Mouse (Mus musculus) monocyte, adult 2 months (primary cell): ENCODE results near the gene Bbs10.

Experiments
- DNase-seq, 2 experiments: peaks; one replicate each; pipeline ENCODE4 v3.0.0; 2022; ENCODE audit warnings: low spot score in 2 of 2, low read depth in 1 of 2

Gene Bbs10

DNA sequence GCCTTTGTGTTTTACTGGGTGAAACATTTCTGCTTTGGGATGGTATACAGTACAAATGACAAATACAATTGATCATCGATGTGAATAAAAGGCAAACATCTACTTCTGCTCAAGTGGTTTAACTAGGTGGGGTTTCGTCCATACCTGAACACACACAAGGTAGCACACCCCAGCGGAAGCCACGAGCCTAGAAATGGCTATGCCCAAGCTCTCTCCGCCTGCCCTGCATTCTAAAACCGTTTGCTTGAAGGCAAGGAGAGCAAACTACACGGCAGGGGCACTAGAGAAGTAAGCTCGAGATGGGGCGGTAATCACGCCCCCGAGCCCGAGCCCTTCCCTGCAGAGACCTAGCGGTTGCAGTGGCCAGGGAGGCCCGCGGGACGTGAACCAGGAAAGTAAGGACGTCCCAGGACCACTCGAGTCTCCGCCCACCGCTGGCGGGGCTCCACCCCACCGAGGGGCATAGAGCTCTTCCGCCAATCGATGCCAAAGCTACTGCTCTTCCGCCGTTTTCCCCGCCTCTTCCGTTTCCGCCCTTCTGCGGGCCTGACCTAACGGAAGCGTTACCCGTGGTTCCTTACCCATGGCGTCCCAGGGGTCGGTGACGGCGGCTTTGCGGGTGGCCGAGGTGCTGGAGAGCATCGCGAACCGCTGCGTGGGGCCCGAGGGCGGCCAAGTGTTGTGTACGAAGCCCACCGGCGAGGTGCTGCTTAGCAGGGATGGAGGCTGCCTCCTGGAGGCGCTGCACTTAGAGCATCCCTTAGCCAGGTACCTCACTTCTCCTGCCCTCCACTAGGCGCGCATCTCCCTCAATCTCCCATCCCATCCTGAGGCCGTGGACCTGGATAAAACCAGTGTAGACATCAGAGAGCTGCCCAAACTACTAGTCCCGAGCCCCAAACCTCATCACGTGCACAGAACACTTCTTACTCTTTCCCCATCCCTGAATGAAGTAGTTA, at the start of gene Bbs10:
Bbs10 (plus strand) TSS at position 540 of the 959 bp plus-strand sequence.
- peak; percentile 73 to 81 for DNase-seq

DNA sequence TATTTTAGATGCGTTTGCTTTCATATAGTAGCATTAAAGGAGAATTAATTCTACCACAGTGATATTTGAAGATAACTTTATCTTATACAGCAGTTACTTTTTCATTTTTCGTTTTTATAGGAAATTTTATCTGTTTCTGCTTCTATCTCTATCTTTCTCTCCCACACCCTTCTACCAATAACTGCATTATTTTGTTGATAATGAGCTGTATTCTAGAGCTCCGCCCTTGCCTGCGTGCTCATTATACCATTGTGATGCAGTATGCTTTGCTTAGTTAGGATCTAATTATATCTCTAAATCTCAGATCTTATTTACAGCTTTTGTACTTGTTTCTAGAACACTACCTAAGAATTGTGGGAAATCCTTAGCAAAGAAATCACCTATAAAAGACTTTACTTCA, 48.3 kb upstream of the Bbs10 start:
- no peak for DNase-seq

DNA sequence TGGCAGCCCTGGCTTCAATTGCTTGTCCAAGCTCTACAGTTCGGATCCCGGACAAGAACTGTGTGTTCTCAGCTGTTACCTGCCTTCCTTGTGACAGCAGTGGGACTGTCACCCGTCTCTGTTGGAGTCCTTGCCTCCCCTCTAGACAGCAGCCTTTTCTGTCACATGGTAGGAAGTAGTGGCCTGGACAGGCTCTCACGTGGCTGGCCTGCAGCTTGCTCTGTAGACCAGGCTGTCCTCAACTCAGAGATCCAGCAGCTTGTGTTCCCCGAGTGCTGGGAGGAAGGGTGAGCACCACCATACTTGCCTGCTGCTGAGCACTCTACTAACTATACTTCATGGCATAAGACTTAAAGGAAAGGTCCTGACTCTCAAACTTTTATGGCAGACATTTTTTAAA, 46.8 kb upstream of the Bbs10 start:
- DNase-seq, result no peak

DNA sequence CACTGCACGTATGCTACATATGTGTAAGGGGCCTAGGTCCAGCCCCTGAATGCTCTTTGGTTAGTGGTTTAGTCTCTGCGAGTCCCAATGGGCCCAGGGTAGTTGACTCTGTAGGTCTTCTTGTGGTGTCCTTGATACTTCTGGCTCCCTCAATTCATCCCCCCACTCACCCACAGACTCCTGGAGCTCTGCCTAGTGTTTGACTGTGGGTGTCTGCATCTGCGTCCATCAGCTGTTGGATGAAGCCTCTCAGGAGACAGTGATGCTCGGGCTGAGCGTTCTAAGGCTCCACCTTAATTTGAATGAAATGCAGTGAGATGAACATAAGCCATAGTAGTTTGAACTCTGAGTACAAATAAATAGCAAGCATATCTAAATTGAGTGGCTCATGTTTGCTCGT, 43.3 kb upstream of the Bbs10 start:
- DNase-seq, result no peak

DNA sequence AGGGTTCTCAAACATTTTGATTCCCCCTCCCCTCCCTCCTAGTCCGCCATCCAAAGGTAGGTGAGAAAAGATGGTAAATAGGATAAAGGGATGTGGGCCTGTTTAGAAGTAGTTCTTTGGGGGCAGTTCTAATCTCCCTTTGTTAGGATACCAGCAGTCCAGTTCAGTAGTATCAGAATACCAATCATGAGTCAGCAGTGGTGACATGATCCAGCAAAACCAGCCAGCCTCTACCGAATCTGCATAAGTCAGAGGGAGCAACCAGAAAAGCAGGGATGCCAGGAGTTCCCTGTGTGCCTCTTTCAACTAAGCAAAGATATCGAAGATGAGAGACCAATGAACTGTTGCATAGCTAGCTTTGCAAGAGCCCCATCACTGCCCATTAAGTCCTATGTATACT, 42.3 kb upstream of the Bbs10 start:
- no peak for DNase-seq

DNA sequence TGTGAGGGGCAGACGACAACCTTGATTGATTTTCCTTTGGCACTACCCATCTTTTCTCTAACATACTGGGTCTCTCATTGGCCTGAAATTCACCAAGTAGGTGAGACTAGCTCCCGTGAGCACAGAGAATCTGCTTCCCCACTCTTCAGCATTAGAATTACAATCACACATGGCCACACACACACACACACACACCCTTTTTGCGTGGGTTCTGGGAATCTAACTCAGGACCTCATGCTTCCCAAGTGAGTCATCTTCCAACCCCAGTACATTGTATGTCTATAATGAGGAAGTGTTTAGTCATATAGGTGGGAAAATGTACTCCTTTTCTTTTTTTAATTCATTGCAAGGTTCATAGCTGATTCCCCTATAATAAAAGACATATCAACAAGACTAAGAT, 41.1 kb upstream of the Bbs10 start:
- no peak for DNase-seq

DNA sequence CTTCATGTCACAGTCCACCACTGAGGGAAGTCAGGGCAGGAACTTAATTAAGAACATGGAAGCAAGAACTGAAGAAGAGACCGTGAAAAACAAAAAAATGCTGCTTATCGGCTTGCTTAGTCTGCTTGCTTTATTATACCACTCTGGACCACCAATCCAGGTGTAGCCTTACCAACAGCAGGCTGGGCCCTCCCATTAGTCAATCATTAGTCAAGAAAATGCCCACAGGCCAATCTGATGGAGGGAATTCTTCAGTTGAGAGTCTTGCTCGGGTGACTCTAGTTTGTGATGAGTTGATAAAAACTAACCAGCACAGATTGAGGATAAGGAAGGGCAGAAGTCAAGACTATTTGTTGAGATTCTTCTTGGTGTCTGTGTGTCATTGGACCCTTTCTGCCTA, 40.2 kb upstream of the Bbs10 start:
- DNase-seq, result no peak

DNA sequence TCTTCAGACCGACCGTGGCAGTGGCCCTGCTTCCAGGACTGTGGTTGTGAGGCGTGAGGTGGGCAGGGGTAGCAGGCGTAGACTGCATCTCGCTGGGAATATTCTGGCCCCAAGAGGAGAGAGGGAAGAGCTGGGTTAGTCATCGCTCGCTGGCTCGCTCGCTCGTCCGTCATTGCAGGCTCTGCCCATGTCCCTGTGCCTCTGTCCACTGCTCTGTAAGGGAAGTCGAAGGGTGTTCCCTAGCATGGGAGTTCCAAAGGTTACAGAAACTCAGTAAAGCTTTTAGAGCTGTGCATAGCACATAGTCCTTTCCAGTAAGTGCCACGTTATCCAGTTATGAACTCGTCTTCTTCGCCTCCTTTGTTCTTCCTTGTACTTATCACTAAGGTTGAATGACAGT, 26.8 kb upstream of the Bbs10 start:
- DNase-seq, result no peak

DNA sequence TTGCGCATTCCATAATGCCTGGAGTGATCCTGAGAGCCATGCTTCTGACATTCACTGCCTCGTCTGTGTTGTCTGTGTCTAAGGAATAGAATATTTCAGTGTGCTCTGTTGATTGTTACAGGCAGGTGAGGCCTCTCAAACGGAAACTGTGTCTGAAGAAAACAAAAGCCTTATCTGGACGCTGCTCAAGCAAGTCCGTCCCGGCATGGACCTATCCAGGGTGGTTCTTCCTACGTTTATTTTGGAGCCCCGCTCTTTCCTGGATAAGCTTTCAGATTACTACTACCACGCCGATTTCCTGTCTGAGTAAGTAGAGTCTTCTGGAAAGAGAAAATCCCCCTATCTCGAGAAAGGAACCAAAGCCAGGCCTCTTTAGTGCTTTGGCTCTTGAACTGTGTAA, 25.6 kb upstream of the Bbs10 start:
- DNase-seq, result no peak

DNA sequence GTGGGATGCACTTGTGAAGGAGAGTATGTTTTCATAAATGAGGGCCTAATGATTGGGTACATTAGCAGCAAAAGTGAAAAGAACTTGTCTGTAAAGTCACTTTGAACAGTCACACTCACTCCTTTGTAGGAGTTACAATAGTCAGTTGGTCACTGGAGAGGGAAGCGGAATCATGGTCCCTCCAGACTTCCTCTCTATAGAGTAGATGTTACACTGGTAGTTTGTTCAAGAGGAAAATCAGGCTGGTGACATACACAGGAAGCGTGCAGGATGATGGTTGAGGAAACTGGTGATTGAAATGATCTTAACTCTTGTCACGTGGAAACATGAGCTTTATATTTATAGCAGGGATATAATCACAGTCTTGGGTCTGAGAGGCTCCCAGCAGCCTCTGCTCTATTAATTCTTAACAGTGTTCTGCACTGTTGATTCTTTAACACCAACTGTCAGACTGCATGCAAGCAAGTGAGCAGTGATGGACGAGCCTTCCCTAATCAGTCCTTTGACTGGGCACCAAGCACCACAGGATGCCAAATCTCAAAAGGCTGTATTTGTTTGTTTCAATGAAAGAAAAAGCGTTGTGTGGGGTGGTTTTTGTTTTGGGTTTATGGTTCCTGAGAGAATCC, 24.9 kb upstream of the Bbs10 start:
- DNase-seq, result no peak

DNA sequence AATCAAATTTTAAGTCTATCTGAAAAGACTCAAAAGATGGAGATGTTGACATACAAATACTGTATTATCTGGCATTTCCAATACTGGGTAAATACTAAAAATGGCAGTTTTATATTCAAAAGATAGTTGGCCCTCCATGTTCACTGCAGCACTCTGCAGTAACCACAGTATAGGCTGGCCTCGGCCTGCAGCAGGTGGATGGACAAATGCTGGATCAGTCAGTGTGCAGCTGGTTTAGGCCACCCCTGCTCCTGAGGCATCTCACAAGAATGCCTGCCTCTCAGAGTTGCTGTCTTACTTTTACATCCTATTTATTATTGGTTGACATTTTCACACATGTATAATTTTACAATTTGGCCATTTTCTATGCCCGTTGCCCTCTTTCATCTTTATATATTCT, 22.7 kb upstream of the Bbs10 start:
- no peak for DNase-seq

DNA sequence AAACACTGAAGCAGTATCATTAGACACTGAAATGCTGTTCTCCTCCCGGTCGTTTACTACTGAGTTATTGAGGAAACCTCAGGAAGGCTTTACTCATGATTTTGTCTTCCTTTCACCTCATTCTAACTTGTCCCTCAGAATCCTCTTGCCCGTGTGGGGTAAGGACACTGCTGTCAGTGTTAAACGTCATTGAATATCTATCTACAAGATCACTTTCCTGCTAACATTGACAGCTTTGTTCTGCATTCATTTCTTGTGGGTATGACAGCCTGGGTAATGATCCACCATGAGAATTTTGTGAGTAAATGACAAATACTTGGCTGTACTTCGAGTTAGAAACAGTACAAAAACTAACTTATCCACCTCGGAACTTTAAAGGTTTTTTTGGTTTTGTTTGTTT, 848 bp upstream of the Bbs10 start:
- no peak for DNase-seq

DNA sequence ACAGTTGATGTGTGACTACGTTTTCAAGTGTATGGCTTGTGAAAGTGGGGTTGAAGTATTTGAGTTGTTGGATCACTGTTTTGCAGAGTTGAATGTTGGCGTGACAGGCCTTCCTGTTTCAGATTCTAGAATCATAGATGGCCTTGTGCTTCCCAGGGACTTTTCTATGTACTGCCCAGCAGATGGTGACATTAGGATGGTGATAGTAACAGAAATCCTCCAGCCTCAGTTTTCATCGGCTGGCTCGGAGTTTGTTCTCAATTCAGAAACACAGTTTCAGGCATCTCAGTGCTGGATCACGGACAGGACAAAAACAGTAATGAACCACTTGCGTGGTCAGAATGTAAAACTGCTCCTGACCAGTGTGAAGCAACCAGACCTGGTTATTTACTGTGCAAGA, 1.1 kb downstream of the Bbs10 start:
- DNase-seq, result no peak

DNA sequence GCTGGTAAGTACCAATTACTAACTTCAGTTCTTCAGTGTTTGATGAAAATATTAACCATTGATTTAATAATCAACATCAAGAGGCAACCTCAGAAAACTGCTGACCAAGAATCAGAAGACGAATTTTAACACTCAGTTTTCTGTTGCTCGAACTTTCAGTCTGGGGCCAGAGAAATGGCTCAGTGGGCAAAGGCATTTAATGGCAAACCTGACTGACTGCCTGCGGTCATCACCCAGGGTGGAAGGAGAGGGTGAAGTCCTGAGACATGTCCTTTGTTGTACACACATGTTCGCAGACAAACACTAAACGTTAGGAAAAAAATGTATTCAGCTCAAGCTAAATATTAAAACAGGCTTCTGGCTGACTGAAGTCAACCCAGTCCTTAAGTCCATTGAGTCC, 2.6 kb downstream of the Bbs10 start:
- DNase-seq, result no peak

DNA sequence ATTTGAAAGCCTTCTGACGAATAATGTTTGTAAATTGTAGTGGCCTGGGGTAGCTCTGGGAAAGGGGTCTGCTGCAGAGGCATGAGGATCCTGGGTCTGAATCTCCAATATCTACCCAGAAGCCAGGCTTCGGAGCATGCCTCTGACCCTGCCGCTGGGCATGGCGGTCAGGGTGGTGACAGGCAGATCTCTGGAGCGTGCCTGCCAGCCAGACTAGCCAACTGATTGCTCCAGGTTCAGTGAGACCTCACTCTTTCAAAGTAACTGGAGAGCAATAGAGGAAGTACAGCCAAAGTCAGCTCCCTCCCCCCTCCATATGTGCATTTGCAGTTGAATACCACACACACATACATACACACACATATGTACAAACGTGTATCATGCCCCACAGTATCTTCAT, 4.0 kb downstream of the Bbs10 start:
- no peak for DNase-seq

DNA sequence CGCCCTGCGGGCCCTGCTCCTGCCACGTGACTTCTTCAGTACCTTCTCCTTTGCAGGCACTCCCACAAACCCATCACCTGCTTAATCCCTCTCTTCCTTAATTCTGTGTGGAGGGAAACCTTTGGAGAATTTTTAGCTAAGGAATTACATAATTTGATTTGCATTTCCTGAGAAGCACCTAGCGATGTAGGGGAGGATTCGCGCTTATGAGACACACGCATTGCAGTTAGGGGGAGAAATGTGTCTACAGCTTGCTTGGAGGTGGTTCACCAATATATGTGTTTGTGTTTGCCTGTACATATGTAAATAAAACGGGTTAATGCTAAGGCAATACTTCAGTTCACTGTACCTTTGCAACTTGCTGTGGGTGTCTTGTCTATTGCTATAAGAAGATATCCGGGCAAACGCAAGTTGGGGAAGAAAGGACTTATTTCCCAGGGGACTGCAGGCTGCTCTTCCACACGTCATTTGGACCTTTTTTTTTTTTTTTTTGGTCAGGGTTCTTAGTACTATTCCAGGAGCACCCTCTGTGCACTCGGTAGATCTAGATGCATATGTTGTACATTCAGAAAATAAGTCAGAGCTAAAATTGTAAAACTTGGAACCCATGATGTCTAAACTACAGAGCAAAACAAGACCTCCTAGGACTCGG, 10.5 kb downstream of the Bbs10 start:
- no peak for DNase-seq

DNA sequence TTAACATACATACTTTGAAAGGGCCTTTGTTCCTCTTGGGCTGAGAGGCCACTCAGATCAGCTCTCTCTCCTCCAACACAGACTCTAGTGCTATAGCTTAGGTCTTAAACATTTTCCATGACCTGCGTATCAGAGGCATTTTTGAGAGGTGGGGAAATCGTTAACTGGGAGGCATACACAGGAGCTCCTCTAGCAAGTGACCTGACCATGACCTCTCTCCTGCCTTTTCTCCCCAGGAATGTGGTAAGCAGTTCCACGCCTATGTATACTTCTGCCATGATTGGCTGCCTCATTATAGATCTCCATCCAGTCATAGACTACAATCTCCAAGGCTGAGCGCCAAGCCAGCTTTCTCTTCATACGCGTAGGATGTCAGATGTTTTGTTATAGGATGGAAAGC, 14.8 kb downstream of the Bbs10 start:
- no peak for DNase-seq

DNA sequence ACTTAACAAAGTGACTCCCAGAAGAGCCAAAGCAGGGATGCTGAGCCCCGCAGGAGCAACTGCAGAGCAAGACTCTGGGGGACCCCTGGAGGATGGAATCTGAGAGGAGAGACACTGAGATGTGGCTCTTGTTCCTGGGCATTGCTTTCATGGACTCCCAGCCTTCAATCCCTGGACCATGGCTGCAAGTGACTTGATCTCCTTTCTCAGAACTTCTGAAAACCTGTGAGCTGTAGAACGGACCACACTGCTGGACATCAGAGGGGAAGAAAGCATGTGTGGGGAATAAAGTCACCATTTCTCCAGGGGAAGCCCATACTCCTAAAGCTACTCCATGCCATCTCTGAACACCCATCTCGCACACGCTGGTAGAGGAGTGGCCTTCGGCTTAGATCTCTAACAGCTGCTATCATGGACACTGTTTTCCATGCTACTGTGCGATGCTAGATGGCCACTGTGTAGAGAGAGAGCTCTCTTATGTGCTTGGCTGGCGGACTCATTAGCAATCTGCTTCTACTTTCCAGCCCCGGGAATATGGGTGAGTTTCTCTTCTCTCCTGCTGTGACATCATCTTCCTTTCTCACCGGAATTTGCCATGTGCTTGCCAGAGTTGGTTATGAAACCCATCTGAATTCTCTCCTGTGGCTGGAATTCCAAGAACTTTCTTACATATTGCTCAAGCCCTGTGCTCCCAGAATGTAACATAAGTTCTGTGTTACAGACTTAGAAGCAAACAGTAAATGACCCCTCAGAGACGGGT, 16.3 kb downstream of the Bbs10 start:
- DNase-seq, result no peak

DNA sequence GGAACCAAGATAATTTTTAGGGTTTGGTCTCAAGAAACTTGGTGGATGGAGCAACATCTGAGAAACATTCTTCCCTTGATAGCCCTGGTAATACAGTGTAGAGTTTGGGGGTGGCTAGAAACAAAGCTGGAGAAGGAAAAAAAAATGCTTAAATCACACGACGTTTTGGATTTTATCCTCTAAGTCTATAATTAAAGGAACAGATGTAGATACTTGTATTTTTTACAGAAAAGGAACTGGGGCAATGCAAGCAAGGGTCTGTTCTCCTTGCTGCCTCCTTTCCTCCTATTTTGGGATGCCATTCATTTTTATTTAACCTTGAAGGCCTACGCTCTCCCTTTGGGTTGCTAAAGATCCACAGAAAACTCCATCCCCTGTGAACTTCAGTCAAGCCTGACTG, 17.5 kb downstream of the Bbs10 start:
- DNase-seq, result no peak

DNA sequence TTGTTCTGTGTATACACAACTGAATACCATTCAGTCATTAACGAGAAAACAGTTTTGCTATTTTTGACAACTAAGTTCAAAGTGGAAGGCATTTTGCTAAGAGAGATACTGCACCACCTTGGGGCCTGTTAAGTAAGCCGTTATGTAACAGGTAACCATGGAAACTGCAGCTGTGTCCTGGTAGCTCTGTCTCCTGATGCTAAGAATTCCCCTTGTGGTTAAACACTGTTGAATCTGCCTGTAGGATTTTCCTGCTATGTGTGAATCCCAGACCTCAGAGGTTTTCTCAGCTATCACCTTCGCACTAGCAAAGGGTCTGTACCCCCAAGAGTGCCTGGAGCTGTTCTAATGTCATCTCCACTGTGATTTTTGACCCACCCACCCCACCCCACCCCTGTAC, 19.5 kb downstream of the Bbs10 start:
- no peak for DNase-seq

DNA sequence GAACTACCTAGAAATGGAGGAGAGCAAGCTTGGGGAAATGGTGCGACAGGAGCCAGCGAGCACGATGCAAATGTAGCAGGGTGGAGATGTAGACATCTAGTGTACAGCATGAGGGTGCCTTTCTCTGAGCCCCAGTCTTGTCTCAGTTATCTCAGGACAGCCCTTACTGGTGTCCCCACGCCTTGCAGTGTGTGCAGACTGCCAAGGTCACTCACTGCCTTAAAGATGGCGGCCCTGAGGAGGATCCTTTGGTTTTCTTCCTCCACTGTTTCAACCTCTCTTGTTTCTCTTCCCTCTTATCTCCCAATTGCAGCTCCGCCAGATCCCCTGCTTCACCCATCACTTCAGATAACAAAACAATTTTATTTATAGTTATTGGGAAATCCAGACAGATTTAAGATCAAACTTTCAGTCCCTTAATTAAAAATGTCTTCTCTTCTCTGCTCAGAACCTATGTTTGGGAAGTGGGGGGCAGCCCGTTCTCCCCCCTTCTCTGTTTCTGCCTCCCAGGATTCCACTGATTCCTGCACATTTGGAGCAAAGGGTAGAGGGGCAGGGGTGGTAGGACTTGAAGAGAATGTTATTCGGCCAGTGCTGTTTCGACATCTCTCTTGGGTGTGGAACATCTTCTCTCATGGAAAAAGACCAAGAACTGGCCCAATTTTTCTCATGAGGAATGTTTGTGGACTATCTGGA, 20.5 kb downstream of the Bbs10 start:
- DNase-seq, result no peak
